Mouse (Mus musculus): Measurements from ENCODE around the gene E130309D02Rik.

Gene E130309D02Rik

GRCm38 (mm10) chr5:143268985-143269362 lies 46.2 kb downstream of the E130309D02Rik start:
- DNase-seq (ENCODE audit: extremely low read depth, low read depth), result no peak

- no peak for DNase-seq (ENCODE audit: extremely low read depth, low read depth)
These were observed 48.4 kb downstream of the E130309D02Rik start for GRCm38 (mm10) chr5:143266794-143267193.

- DNase-seq (ENCODE audit: extremely low read depth, low read depth), result no peak
These were observed 49.8 kb downstream of the E130309D02Rik start for GRCm38 (mm10) chr5:143265409-143265808.

GRCm38 (mm10) chr5:143264689-143265088 lies 50.5 kb downstream of the E130309D02Rik start:
- no peak for DNase-seq (ENCODE audit: extremely low read depth, low read depth)

GRCm38 (mm10) chr5:143261636-143262035 lies 53.5 kb downstream of the E130309D02Rik start:
- DNase-seq (ENCODE audit: extremely low read depth, low read depth), result no peak

GRCm38 (mm10) chr5:143255802-143256201 lies 59.4 kb downstream of the E130309D02Rik start:
- no peak for DNase-seq (ENCODE audit: extremely low read depth, low read depth)

- DNase-seq (ENCODE audit: extremely low read depth, low read depth), result no peak
These were observed 60.0 kb downstream of the E130309D02Rik start for GRCm38 (mm10) chr5:143255131-143255519.

GRCm38 (mm10) chr5:143254487-143255130 lies 60.6 kb downstream of the E130309D02Rik start:
- DNase-seq (ENCODE audit: extremely low read depth, low read depth), result no peak

GRCm38 (mm10) chr5:143253881-143254486 lies 61.2 kb downstream of the E130309D02Rik start:
- no peak for DNase-seq (ENCODE audit: extremely low read depth, low read depth)

- no peak for DNase-seq (ENCODE audit: extremely low read depth, low read depth)
These were observed 61.8 kb downstream of the E130309D02Rik start for GRCm38 (mm10) chr5:143253186-143253880.

GRCm38 (mm10) chr5:143252791-143253185 lies 62.4 kb downstream of the E130309D02Rik start:
- DNase-seq (ENCODE audit: extremely low read depth, low read depth), result no peak

- no peak for DNase-seq (ENCODE audit: extremely low read depth, low read depth)
These were observed 63.1 kb downstream of the E130309D02Rik start for GRCm38 (mm10) chr5:143252039-143252438.
